Mouse (Mus musculus) right cerebral cortex, adult 2 months (tissue): ENCODE data around the gene Foxo4.

Experiments
- DNase-seq, 2 experiments: peaks; one replicate each; pipeline ENCODE4 v3.0.0; 2021 to 2022; ENCODE audit warnings: low spot score in 2 of 2

The Foxo4 gene

DNA sequence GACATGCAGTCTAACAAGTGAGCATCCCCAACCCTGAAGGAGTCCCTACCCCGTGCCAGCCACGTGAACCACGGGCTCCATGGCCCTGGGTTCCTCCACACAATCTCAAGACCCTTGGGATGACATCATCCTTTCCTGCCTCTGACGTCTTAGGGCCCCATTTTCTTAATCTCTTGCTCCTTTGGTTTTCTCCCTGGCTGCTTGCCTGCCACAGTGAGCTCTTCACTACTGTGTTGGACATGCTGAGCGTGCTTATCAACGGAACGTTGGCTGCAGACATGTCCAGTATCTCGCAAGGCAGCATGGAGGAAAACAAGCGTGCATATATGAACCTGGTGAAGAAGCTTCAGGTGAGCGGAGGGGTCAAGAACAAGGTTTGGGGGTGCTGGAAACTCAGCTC, 35.8 kb downstream of the Foxo4 start:
- DNase-seq = no peak

DNA sequence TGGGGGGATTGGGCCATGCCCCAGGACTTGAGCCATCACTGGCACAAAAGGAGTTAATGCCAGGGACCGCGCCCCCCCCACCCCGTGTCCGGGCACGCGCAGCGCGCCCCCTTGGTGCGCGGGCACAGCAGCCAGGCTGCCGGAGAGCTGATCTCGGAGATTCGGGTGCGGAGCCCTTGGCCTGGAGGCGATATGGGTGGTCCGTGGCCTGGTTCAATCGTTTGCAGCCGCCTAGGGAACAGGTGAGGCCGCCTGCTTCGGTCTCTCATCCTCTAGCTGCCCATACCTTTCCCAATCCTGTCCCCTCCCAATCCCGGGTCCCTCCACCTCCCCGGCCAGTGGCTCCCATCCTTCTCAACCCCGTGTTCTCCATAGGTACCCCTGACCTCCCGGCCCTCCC, 44.7 kb downstream of the Foxo4 start, which contains the start of gene Nlgn3:
Gene Nlgn3 (plus strand): TSS at position 114 of the 400 bp plus-strand sequence.
- peak in 1 of 2 experiments; percentile 58 for DNase-seq

DNA sequence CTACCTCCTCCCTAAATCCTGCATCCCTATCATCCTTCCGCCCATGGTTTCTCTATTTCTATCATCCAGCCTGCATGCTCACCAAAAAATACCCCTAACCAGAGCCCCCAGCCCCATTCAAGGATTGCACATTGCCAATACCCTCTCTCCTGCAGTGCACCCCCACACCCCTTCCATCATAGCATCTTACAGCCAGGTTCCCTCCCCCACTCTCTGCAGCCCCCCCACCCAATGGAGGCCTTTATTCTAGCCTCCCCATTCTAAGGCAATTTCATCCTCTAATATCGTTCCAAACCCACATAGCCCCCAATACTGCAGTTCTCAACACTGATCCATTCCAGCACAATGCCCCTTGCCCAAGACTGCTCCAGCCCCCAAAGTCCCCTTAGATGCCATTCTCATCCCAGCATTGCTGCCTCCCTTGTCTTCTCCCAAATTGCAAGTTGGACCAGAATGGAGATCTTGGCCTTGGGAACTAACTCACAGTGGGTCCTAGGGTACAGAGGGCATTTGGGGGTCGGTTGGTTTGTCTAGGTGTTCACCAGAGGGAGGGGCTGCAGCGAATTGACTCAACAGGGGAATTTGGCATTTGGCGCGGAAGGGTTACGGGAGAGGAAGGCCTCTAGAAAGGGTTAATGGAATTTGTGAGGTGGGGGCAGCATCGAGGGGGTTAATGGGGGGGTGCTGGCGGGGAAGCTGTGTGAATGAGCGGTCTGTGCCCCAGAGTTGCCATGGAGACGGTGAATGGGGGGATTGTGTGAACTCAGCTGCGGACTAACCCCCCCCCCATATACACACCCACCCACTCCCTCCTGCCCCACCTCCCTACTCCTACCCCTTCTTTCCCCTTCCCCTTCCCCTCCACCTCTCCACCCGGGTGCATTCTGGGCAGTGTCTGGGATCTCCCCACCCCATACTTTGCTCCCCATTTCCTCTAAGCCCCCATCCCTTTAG, 45.4 kb downstream of the Foxo4 start:
- DNase-seq = no peak

DNA sequence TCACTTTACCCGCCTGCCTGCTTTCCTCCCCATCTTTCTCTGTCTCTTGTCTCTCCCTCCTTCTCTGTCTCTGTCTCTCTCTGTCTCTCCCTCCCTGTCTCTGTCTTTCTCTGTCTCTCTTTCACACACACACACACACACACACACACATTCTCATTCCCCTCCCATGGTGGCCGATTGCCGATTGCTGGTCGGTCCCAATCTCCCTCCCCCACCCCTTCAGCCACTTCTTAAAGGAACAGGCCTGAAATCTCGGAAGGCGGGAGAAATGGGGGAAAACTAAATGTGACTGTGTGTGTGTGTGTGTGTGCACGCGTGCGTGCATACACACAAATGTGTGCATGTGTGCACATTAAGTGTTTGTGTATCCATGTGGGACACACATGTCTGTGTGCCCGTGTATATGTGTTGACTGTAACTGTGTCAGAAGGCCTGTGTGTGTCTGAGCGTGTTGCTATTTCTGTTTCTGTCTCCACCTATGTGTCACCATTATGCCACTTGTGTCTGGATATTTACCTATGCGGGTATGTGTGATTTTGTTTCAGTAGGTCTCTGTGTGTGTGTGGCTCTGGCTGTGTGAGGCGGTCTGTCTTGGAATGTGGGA, 46.2 kb downstream of the Foxo4 start:
- DNase-seq = no peak

DNA sequence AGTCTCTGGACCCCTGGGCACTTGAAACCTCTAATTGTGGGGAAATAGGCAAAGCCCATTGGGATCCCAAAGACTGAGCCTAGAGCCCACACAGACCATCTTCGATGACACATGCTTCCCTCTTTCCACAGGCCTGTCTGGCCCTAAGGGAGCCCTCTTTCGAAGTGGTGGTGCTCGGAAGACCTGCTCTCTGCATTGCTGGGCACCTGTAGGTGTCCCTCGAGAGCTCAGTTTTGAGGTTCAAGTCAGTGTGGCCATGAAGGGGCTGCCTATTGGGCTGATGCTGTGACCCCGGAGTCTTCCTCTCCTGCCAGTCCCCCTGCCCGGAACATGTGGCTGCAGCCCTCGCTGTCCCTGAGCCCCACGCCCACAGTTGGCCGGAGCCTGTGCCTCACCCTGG, 47.3 kb downstream of the Foxo4 start:
- DNase-seq = no peak

DNA sequence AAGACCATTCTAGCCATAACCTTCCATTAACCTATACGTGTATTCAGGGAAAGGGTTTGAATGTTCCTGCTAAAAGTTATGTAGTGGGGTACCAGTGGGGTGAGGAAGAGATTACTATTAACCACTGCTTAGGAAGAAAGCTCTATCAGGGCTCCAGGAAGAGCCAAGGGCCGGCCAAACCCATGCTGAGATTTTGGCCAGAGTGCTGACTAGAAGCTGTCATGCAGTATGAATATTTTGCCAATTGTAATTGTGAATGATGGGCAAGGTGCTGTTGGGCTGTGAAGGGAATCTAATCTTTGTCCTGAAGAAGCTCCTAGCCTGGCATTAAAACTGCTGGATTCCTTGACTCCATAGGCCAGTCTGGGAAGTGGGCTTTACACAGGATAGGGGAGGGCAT, 50.3 kb downstream of the Foxo4 start:
- no peak for DNase-seq

DNA sequence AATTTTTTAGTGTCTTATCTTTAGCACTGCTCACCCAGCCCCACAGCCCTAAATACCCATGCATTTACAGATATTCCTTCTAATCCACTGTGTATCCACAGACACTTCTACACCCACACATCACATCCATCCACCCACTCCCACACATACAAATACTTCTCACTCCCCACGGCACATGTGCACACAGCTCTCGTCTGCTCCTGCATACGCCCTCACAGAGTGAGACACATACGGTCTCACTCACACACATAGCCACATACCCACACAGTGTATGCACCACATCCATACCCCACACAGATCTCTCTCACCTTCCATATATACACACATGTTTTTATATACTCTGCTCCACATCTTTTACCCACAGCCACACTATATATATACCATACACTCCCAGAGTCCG, 55.0 kb downstream of the Foxo4 start:
- DNase-seq = peak; percentile 48 to 55
